Mouse (Mus musculus): ENCODE data around the gene Fgb.

The Fgb gene

DNA sequence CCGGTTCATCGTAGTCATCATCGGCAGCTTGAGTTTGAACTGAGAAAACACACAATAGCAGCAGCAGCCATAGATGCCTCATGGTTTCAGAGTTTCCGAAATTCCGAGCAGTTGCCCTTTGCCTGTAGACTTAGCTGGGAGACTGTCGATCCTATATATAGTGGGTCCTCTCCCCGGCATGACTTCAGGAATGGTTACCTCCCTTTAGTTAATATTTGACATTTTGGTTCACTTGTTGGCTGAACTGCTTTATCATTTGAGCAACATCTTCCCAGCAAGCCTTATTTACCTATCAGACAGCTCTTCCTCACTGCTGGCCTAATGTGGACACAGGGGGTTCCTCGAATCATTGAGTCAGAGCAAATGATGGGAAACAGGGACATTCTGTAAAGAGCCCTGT, at the start of gene Fgb:
TSS of gene Fgb (minus strand) at position 184 of the 400 bp plus-strand sequence.
- no peak for DNase-seq

DNA sequence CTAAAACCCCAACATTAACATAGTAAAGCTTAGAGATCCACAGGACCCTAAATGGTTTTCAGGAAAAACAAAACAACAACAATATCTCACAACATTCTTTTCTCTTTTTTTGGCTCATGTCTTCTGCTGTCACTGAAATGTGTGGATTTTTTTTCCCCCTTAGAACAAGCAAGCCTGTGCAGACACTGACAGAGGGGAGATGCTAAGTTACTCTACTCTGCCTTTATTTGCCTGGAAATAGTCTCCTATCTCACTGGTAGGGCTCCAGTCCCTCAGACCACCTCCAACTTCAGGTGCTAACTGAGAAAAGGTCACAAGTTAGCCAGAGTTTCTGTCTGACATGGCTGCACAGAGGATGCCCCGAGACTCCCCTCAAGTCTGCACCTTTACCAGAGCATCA, 49.5 kb upstream of the Fgb start:
- no peak for DNase-seq

DNA sequence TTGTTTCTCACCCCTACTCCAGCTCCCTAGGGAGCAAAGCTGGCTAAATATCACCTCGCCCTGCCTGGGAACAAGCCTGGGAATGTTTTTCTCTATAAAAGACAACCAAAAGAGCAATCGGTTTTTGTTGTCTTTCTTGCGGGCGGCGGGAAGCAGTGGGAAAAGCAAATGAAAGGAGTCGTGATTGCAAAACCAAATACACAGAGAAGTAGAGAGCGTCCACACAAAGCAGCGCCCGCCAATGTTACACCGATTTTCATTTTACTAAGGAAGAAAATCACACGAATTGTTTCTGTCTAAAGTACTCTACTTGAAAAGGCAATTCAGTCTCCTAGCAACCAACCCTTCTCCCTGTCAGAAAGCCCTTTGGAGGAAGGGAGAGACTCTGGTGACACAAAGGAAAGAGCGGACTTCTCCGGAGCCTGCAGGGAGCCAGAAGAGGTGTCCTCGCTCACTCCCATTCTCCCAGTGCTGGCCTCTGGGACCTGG, 48.9 kb upstream of the Fgb start:
- DNase-seq = no peak

DNA sequence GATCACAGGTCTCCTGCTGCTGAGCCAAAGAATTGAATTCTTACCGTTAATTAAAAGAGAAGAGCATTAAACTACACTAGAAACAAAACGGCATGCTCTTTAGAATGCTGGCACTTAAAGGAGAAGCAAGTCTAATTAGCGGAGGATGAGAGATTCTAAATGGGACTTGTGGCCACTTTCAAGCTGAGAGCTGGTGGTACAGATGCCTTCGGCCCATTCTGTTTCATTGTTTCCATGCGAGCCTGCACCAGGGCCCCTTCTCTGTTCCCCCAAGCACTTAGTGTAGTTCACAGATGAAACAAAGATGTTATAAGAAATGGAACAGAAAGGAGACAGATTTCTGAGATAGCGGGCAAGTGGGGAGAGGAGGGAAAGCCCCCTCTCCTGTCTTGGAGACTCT, 47.9 kb upstream of the Fgb start:
- no peak for DNase-seq

DNA sequence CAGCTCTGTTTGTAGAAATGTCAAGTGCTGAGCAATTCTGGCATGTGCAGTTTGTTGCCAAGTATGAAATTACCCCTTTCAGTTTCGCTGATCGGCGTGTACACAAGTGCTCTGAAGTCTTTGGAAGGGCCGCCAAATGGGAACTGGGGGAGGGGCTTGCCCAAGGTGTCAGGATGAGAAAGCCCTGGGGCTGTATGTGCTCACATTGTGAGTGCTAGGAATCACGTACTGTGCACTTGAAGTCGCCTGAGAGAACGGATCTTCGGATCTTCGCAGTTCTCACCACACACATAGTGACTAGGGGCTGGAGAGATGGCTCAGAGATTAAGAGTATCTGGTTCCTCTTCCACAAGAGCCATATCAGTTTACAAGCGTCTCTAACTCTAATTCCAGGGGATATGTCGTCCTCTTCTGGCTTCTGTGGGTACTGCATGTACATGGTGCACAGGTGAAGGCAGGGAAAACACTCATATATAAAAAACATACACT, 30.9 kb upstream of the Fgb start:
- DNase-seq = peak; percentile 84

DNA sequence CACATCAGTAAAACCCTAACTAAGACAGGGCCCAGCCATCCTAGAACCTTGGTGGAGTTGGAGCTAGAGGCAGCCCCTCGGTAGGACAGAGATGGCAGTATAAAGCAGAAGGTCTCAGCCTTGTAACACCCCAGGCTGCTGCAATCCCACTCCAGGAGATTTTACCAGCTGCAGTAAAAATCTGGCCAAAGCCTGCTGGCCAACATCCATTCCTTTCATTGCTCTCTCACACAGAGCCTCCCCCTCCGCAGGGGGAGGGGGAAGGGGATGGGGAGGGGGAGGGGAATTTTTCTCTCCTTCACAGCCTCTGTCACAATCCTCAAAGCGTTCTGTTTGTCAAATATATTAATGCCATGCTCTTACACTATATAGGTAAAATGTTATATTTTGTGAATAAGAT, 26.9 kb upstream of the Fgb start:
- peak; percentile 44 for DNase-seq

DNA sequence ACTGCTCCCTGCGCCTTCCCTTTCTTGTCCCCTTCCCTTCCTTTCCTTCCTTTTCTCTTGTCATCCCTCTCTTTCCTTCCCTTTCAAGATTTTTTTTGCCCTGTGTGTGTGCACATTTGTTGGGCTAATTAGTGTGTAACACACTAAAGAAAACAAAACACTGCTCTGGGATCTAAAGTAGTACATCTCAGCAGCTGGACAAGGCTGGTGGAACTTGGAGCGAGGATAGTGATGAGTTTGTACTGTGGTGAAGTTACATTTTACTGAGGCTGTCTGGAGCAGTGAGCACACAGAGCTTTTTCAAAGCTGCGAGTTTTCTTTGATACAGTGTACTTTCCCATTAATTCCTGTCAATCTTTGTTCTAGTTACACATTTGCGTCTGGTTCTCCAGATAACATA, 20.6 kb upstream of the Fgb start:
- no peak for DNase-seq

DNA sequence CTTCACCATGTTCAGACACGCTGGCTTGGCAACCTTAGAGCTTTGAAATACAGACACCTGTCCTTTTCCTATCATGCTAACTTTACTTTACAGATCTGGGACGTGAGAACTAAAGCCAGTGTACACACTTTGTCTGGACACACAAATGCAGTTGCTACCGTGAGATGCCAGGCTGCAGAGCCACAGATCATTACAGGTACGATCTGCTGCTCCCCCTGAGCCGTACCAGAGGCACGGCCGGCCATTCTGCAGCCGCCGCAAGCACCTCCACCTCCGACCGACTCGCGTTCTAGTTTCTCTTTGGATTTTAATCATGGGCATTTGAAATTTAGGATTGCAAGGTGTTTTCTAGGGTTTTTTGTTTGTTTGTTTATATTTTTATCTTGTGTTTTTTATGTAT, 19.2 kb upstream of the Fgb start:
- no peak for DNase-seq

DNA sequence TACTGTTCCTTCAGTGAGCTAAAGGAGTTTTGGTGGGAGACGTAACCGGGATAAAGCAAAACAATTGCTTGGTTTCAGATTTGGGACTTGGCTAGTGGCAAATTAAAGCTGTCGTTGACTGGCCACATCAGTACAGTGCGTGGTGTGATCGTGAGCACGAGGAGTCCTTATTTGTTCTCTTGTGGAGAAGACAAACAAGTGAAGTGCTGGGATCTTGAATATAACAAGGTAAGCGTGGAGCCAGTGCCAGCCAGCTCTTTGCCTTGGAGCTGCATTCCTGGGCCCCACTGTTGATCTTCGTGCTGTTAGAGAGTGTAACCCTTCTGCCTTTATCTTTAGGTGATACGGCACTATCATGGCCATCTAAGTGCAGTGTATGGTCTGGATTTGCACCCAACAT, 18.3 kb upstream of the Fgb start:
- peak; percentile 39 for DNase-seq

DNA sequence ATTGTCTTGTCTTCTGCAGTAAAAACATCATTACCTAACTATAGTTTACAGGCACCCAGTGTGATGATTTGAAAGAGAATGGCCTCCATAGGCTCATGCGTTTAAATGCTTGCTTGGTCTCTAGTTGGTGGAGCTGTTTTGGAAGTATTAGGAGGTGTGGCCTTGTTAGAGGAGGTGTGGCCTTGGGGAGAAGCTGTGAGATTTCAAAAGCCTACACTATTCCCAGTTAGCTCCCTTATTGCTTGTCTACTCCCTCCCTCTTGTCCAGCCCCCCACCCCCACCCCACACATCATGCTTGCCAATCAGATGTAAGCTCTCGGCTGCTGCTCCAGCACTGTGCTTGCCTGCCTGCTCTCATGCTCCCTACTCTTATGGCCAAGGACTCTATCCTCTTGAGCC, 7.4 kb upstream of the Fgb start:
- no peak for DNase-seq

DNA sequence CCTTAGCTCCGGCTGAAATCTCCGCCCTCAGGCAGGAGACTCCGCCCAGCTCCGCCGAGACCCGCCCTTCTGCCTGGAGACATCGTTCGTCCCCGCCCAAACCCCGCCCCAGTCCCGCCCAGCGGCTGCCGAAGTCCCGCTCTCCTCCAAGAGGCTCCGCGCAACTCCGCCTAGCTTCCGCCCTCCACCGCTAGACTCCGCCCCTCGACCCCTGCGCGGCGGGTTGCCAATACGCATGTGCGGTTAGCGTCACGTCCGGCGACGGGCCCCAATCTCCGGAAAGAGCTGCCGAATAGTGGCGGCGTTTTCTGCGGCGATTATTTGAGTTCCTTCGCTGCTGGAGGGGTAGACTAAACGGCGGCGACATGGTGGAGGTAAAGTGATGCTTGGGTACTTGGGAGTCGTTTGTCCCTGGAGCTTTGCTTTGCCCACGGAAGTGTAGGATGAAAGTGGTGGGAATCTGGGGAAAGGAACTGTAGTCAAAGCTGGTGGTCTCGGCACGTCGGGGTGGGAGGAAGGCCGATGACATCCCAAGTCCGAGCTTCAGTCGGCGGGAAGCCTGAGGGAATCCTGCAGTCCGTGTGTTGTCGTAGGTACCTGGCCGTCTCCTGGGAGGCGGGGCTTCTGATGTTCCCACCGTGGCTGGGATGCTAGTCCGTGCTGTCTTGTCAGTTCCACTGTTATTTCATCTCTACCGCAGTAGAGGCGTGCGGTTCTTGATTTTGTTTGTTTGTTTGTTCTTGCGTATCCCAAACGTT, 5.8 kb upstream of the Fgb start, which contains the start of gene Plrg1:
TSS of gene Plrg1 (plus strand) at position 242 of the 758 bp plus-strand sequence.
- peak; percentile 99 for DNase-seq

DNA sequence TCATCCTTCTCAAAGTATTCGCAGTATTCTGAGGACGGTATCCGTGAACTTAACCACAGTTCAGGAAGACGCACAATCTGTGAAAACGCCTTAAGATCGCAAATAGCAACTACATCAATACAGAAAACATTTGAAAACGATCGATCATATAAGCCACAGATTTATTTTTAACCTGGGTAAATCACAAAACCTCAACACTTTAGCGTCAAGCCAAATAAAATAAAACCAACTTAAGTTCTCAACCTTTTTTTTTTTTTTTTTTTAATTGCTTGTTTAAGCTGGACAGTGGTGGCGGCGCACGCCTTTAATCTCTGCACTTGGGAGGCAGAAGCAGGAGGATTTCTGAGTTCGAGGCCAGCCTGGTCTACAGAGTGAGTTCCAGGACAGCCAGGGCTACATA, 5.1 kb upstream of the Fgb start:
- no peak for DNase-seq

DNA sequence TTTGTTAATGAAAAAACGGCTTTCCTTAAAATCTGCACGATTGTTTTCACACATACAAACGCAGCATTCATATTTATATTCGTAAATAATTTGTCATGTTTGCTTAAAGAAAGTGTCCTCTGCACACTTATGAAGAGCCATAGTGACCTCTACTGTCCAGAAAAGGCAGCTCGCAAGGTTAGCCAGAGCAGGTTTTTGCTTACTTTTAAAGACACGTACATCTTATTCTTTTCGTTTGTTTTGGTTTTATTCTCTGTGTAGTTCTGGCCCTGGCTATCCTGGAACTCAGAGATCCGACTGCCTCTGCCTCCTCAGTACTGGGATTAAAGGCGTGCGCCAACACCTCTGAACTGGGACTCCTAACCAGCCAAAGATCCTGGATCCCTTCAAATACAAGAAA, 4.1 kb upstream of the Fgb start:
- DNase-seq = peak; percentile 35

DNA sequence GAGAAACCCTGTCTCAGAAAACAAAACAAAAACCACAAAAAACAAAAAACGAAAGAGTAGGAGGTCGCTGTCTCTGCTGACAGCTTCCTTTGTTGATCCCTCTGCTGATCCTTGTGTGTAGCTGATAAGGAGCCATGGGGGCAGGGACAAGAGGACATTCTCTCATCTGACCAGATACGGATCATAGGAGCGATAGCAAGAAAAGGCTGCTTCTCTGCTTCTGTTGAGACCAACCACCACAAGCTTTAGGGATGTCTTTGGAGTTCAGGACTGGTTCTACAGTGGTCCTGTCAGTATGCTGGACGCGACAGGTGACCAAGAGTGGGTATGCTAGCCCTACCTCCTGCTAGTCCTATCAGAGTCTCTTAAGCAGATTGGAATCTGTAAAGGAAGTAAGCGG, 3.5 kb upstream of the Fgb start:
- DNase-seq = no peak

DNA sequence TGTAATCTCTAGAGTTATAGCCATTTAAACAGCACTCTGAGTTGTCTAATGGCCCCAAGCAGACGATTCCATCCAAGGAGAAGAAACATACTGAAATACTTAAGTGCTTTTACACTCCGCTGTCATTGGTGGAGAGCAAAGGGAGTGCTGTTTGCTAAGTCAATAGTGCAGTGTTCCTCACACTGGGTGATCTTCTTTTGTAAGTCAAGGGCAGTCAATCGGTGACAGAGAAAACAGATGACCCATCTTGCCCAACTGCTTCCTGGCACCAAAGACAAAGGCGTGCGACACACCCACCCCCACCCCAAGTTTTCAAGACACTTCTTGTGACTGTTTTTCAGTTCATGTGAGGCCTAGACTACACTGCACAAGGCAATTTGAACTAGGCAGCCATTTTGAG, 2.4 kb upstream of the Fgb start:
- no peak for DNase-seq

DNA sequence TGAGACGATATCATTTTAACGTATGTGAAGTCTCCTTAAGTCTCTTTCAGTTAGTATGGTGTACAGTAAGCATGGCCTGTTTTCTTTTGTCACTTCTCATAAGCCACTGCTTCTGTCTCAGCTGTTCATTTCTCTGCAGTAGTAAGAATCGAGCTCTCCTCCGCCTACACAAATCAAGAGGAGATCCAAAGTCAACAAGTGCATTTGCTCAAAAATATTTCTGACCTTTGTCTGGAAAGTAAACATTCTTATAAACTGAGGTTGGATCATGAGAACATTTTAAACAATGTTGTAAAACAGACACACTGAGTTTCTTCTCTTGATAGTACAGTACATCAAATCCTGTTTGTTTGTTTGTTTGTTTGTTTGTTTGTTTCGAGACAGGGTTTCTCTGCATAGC, 998 bp upstream of the Fgb start:
- no peak for DNase-seq

DNA sequence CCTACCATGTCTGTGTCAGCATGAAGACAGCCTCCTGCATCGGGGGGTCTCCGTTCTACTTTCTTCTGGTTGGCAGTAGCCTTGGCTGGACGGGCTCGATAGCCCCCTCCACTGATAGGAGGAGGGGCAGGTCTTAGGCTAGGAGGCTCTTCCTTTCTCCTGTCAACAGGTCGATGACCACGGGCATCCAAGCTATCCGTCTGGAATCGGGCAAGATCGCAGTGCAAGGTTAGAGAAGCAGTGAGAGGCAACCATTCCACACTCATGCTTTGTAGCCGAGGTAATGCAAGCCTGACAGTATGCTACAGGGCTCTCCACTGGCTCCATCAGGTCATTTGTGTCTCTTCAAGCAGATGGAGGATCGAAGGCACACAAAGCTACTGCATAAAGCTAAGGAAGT, 3.0 kb downstream of the Fgb start:
- no peak for DNase-seq

DNA sequence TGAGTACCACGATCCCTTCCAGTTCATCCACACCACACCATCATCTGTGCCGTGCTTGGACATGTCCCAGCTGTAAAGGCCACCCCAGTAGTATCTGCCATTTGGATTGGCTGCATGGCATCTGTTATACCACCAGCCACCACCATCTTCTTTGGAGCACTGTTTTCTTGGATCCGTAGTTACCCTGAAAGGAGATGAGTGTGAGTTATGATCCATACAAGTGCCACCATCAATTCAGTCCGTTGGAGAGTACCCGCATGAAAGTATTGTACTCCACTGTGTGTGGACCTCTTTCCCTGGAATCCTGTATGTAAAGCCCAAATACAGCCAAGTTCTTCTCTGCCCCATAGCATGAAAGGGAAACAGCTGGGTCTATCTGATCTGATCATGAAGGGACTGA, 7.2 kb downstream of the Fgb start:
- no peak for DNase-seq

DNA sequence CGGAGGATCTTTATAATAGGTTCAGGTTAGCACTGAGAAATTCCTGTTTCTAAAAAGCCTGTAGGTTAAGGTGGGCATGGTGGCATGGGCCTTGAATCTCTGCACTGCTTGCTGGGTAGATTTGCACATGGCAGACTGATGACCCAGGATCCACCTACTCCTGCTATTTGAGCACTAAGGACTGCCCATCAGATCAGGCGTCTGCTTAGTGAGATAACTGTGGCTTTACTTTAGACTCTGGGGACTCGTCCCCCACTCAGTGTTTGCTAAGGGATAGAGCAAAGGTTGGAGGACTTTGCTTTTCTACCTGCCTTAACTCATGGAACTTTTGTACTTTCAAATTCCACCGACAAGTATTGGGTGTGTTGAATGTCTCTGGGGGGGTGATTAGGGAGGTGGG, 10.0 kb downstream of the Fgb start:
- DNase-seq = no peak

DNA sequence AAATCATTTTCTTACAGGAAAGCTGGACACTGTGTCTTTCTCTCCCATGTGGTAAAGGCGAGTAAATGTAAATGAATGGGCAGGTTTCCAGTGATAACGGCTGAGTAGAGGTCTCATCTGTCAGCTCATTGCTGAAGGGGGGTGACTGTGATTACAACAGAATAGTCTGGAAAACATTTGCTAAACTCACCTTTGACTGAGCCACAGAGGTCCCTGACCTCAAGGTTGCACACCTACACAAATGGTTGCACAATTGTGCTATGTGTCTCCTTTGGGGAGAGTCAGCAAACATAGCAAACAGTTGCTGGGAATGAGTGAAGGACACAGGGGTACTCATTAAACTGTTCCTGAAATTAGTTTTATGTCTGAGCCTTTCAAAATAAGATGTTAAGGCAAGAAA, 10.8 kb downstream of the Fgb start:
- no peak for DNase-seq

DNA sequence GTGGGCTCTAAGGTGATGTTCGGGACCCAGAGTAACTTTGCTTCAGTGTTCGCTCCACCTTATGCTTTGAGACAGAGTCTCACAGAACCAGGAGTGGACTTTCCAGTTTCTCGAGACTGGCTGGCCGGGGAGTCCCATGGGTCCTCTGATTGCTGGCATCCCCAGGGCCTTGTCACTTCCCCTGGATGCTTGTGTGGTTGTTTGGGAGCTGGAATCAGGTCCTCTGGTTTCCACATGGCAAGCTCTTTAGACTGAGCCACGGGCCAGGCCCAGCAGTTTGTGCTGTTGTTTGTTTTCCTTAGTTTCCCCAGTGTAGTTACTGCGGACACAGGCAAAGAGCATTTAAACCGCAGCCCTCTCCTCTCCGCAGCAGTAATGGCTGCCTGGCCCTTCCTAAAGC, 15.9 kb downstream of the Fgb start:
- DNase-seq = no peak

DNA sequence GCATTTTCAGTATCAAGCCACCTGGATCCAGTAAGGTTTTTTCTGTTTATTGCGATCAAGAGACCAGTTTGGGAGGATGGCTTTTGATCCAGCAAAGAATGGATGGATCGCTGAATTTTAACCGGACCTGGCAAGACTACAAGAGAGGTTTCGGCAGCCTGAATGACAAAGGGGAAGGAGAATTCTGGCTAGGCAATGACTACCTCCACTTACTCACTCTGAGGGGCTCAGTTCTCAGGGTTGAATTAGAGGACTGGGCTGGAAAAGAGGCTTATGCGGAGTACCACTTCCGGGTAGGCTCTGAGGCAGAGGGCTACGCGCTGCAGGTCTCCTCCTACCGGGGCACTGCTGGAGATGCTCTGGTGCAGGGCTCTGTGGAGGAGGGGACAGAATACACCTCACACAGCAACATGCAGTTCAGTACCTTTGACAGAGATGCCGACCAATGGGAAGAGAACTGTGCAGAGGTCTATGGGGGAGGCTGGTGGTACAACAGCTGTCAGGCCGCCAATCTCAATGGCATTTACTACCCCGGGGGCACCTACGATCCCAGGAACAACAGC, 16.8 kb downstream of the Fgb start:
- no peak for DNase-seq

DNA sequence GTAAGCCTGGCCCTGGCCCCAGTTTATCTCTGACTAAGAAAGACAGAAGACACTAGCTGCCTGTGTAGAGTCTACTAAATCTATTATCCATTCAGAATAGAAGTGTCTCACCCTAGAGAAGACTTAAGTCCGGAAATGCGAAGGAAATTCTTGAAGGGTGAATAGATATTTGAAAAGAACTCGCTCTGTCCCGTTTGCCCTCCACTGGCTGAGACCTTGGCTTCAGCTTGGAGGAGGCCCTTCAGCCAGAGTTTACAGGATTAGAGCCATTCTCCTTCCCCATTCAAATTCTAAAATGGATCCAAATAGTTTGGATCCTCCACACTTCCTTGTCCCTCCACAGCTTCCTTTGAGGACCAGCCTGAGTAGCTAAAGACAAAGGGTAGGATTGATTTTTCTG, 19.3 kb downstream of the Fgb start:
- no peak for DNase-seq

DNA sequence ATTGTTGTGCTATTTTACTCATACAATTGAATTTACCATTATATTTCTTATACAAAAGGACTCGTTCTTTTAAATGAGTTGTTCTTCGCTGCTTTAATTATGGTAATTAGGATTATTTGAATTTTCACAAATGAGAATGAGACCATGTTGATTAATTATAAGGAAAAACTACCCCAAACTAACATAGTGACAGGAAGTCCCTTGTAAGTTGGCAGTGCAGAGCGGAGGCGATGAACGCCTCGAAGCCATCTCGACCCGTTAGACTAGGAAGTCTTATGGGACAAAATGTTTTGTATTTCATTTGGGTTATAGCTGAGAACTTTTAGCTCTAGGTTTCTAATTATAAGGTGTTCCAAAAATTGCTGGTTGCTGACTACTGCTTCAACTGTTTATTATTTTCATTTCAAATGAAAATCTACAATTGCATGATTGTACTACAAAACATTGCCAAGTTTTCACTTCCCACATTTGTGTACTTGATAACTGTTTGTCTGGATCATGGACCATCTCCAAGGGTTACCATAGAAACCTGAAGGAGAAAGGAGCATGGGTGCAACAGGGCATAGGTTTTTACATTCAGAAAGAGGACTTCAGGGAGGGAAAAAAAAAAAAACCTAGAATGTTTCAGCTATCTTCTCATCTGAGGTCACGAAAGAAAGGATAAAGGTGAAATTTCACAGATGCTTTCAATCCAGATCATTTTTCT, 22.0 kb downstream of the Fgb start:
- DNase-seq = no peak

Data from lung, postnatal 14 days (tissue).